Mouse (Mus musculus): ENCODE data around the gene Aldh1l2. TPM values are rescaled to one million over a fixed set of nuclear protein-coding genes. Genes with fewer than 3 reads are reported as not detected.

The Aldh1l2 gene
- polyA plus RNA-seq, 1 experiment: 3.0 TPM

DNA sequence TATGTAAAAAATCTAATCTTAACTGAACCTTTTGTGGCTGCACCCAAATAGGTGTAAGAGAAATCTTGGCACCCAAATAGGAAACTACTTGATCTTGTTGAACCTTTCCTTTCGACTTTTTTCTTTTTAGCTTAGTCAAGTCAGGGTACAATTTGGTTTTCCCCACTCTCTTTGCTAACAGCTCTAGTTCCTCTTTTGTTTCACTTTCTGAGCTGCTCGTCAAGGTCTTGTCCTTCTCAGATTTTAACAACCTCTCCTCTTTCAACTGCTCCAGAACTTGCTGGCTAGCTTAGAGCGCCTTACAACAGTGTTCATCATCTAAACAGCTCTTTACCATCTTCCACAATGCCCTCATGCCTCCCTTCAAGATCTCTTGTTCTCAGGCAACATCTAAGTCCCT lies 76.4 kb downstream of the Aldh1l2 start:
- DNase-seq (ENCODE audit: low spot score): no peak

DNA sequence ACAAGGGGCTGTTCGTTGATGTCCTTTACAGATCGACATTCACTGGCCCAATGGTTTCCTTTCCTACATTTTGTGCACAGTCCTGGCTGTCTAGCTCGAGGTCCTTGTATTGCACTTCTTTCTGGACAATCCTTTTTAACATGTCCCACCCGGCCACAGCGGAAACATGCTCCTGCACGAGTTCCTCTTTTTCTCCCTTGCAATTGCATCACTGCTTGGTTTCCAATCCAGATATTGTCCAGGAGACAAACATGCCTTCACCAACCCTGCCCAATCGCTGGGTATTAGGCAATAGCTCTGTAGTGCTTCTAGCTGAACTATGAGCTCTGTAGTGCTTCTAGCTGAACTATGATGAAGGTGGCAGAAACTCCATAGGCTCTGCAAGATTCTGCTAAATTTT lies 85.4 kb downstream of the Aldh1l2 start:
- DNase-seq (ENCODE audit: low spot score): no peak

Other genes starting within 250 kb of the Aldh1l2 start
- 3.7 and 5.3 TPM in 2 replicates for gene Slc41a2, start 196.3 kb downstream of the Aldh1l2 start, polyA plus RNA-seq (2012; rRNA removed)
- 0.33 and 0.44 TPM in 2 replicates for gene D10Wsu102e, start 173.9 kb downstream of the Aldh1l2 start, polyA plus RNA-seq (2012; rRNA removed)
- 11.4 and 13.7 TPM in 2 replicates for gene Washc4, start 9.6 kb upstream of the Aldh1l2 start, polyA plus RNA-seq (2012; rRNA removed)
- gene Appl2, start 114.6 kb upstream of the Aldh1l2 start, polyA plus RNA-seq (2012; rRNA removed): 33.1 and 49.3 TPM in 2 replicates
- gene 1500009L16Rik, start 188.7 kb upstream of the Aldh1l2 start, polyA plus RNA-seq (2012; rRNA removed): 7.1 and 7.2 TPM in 2 replicates